Mouse (Mus musculus): ENCODE results near the gene Olfr90. TPM values are rescaled to one million over a fixed set of nuclear protein-coding genes. Genes with fewer than 3 reads are reported as not detected.
"Not testable (repeated sequence)": the region's sequence is repeated elsewhere in the genome, so short reads cannot be mapped to it uniquely, and the experiment has no call there.

The Olfr90 gene
- not detected in 2 replicates for polyA plus RNA-seq (2012; rRNA removed)

- TF ChIP-seq POLR2A (IDR thresholded peaks at IDR 0.05; ENCODE audit: borderline replicate concordance, extremely low read depth, low read depth, low read length) (no peak), CTCF (IDR thresholded peaks at IDR 0.05; ENCODE audit: insufficient read depth, low read length) (no peak)
- no peak within 1 kb of the TSS for H3K4me3 ChIP-seq (replicated peaks; ENCODE audit: extremely low read depth, low read depth, low read length)
Observed at GRCm38 (mm10) chr17:37088399-37088798, at the start of gene Olfr90. Gene Olfr90 (minus strand): TSS chr17:37088499.

GRCm38 (mm10) chr17:37131366-37131765 is 43.1 kb upstream of the Olfr90 start:
- not testable (repeated sequence) for DNase-seq; H3K4me3 ChIP-seq (replicated peaks; ENCODE audit: extremely low read depth, low read depth, low read length); H3K4me1 ChIP-seq (ENCODE audit: control insufficient read depth, insufficient read depth, low read length)
- WGBS = 53% methylated on average over 4 of the region's 4 CpGs

More at GRCm38 (mm10) chr17:37088399-37088798, at the start of gene Olfr90:
- no peaks in the 10 kb centered on the region for H3K4me1 ChIP-seq (ENCODE audit: control insufficient read depth, insufficient read depth, low read length)
- DNase-seq = no peak

- no peaks in the 10 kb centered on the region for H3K4me1 ChIP-seq (ENCODE audit: control insufficient read depth, insufficient read depth, low read length)
- DNase-seq = no peak
- 86% methylated on average over 2 of the region's 2 CpGs for WGBS
- TF ChIP-seq POLR2A (IDR thresholded peaks at IDR 0.05; ENCODE audit: borderline replicate concordance, extremely low read depth, low read depth, low read length) (no peak), CTCF (IDR thresholded peaks at IDR 0.05; ENCODE audit: insufficient read depth, low read length) (no peak)
- no peak within 1 kb of the TSS for H3K4me3 ChIP-seq (replicated peaks; ENCODE audit: extremely low read depth, low read depth, low read length)
Observed at GRCm38 (mm10) chr17:37119988-37120387, 31.7 kb upstream of the Olfr90 start, which contains the start of gene Olfr92. Gene Olfr92 (minus strand): TSS chr17:37120088.

GRCm38 (mm10) chr17:37098178-37098577 is 9.9 kb upstream of the Olfr90 start, which contains the start of gene Olfr91:
Gene Olfr91 (minus strand): TSS chr17:37098278.
- no peaks in the 10 kb centered on the region for H3K4me1 ChIP-seq (ENCODE audit: control insufficient read depth, insufficient read depth, low read length)
- TF ChIP-seq POLR2A (IDR thresholded peaks at IDR 0.05; ENCODE audit: borderline replicate concordance, extremely low read depth, low read depth, low read length) (no peak), CTCF (IDR thresholded peaks at IDR 0.05; ENCODE audit: insufficient read depth, low read length) (no peak)
- no peak for DNase-seq
- WGBS = 88% methylated on average over 1 of the region's 1 CpGs
- H3K4me3 ChIP-seq (replicated peaks; ENCODE audit: extremely low read depth, low read depth, low read length) = no peak within 1 kb of the TSS

- Histone ChIP-seq H3K4me3 (replicated peaks; ENCODE audit: extremely low read depth, low read depth, low read length) (no peak overlapping the region), H3K4me1 (ENCODE audit: control insufficient read depth, insufficient read depth, low read length) (no peaks in the 10 kb centered on the region)
- no peak for DNase-seq
- 69% methylated on average over 5 of the region's 5 CpGs for WGBS
- TF ChIP-seq POLR2A (IDR thresholded peaks at IDR 0.05; ENCODE audit: borderline replicate concordance, extremely low read depth, low read depth, low read length) = no peak
- no peak for TF ChIP-seq CTCF (IDR thresholded peaks at IDR 0.05; ENCODE audit: insufficient read depth, low read length)
Observed at GRCm38 (mm10) chr17:37093289-37093688, 5.0 kb upstream of the Olfr90 start.

GRCm38 (mm10) chr17:37092198-37092597 is 3.9 kb upstream of the Olfr90 start:
- Histone ChIP-seq H3K4me3 (replicated peaks; ENCODE audit: extremely low read depth, low read depth, low read length) (no peak overlapping the region), H3K4me1 (ENCODE audit: control insufficient read depth, insufficient read depth, low read length) (no peaks in the 10 kb centered on the region)
- no peak for TF ChIP-seq POLR2A (IDR thresholded peaks at IDR 0.05; ENCODE audit: borderline replicate concordance, extremely low read depth, low read depth, low read length)
- TF ChIP-seq CTCF (IDR thresholded peaks at IDR 0.05; ENCODE audit: insufficient read depth, low read length) = no peak
- DNase-seq = no peak
- 40% methylated on average over 1 of the region's 1 CpGs for WGBS

GRCm38 (mm10) chr17:37085545-37085944 is 2.8 kb downstream of the Olfr90 start:
- DNase-seq = no peak
- no peak overlapping the region for H3K4me3 ChIP-seq (replicated peaks; ENCODE audit: extremely low read depth, low read depth, low read length)
- 59% methylated on average over 10 of the region's 10 CpGs for WGBS
- H3K4me1 ChIP-seq (ENCODE audit: control insufficient read depth, insufficient read depth, low read length) = no peaks in the 10 kb centered on the region
- TF ChIP-seq CTCF (IDR thresholded peaks at IDR 0.05; ENCODE audit: insufficient read depth, low read length) (no peak), POLR2A (IDR thresholded peaks at IDR 0.05; ENCODE audit: borderline replicate concordance, extremely low read depth, low read depth, low read length) (no peak)

- Histone ChIP-seq H3K4me1 (ENCODE audit: control insufficient read depth, insufficient read depth, low read length) (no peaks in the 10 kb centered on the region), H3K4me3 (replicated peaks; ENCODE audit: extremely low read depth, low read depth, low read length) (no peak overlapping the region)
- no peak for DNase-seq
- no peak for TF ChIP-seq CTCF (IDR thresholded peaks at IDR 0.05; ENCODE audit: insufficient read depth, low read length)
- no peak for TF ChIP-seq POLR2A (IDR thresholded peaks at IDR 0.05; ENCODE audit: borderline replicate concordance, extremely low read depth, low read depth, low read length)
- WGBS = 69% methylated on average over 5 of the region's 5 CpGs
Observed at GRCm38 (mm10) chr17:37084632-37085031, 3.7 kb downstream of the Olfr90 start.

- Histone ChIP-seq H3K4me3 (replicated peaks; ENCODE audit: extremely low read depth, low read depth, low read length) (no peak overlapping the region), H3K4me1 (ENCODE audit: control insufficient read depth, insufficient read depth, low read length) (no peaks in the 10 kb centered on the region)
- TF ChIP-seq POLR2A (IDR thresholded peaks at IDR 0.05; ENCODE audit: borderline replicate concordance, extremely low read depth, low read depth, low read length) = no peak
- TF ChIP-seq CTCF (IDR thresholded peaks at IDR 0.05; ENCODE audit: insufficient read depth, low read length) = peak; percentile 68
- WGBS = 4% methylated on average over 8 of the region's 8 CpGs
- DNase-seq = peak; percentile 34
Observed at GRCm38 (mm10) chr17:37083327-37083726, 5.0 kb downstream of the Olfr90 start.

- Histone ChIP-seq H3K4me1 (ENCODE audit: control insufficient read depth, insufficient read depth, low read length) (no peaks in the 10 kb centered on the region), H3K4me3 (replicated peaks; ENCODE audit: extremely low read depth, low read depth, low read length) (no peak overlapping the region)
- TF ChIP-seq CTCF (IDR thresholded peaks at IDR 0.05; ENCODE audit: insufficient read depth, low read length) (no peak), POLR2A (IDR thresholded peaks at IDR 0.05; ENCODE audit: borderline replicate concordance, extremely low read depth, low read depth, low read length) (no peak)
- DNase-seq = no peak
- 86% methylated on average over 4 of the region's 4 CpGs for WGBS
Observed at GRCm38 (mm10) chr17:37081659-37082058, 6.6 kb downstream of the Olfr90 start.

Data from lung, adult 2 months (tissue).